Mouse (Mus musculus) myocyte (in vitro differentiated cells): ENCODE results near the gene Speer4d. TPM values are rescaled to one million over a fixed set of nuclear protein-coding genes. Genes with fewer than 3 reads are reported as not detected.

Source experiments
- polyA plus RNA-seq: library from polyadenylated mRNA; unstranded; fragments of >200 nt; fragmentation: generic; extraction: Trizol; gene quantifications from one replicate; pipeline ENCODE4 v1.2.1, GENCODE M21; 2012; ENCODE audit warnings: missing spikeins

Gene Speer4d
- polyA plus RNA-seq, 1 experiment: not detected

Other genes with a start within 250 kb of the Speer4d start
- not detected for gene Gm21149, start 142.5 kb upstream of the Speer4d start, polyA plus RNA-seq
- gene Gm21190, start 89.8 kb upstream of the Speer4d start, polyA plus RNA-seq: not detected
- gene Gm21083, start 41.7 kb upstream of the Speer4d start, polyA plus RNA-seq: not detected
- gene 4930572O03Rik, start 38.0 kb downstream of the Speer4d start, polyA plus RNA-seq: not detected
- not detected for gene Speer4c, start 95.2 kb downstream of the Speer4d start, polyA plus RNA-seq